Mouse (Mus musculus) stomach, postnatal 0 days (tissue): Measurements from ENCODE around the gene Haao. TPM values are rescaled to one million over a fixed set of nuclear protein-coding genes. Genes with fewer than 3 reads are reported as not detected.

ENCODE experiments used
- ATAC-seq: fragments of 200-750 bp; cut with Nextera tagmentation; 2 replicates; pipeline ENCODE4 v1.8.0; 2017; ENCODE audit not compliant: low FRiP score, low TSS enrichment
- DNase-seq: peaks from one replicate; pipeline ENCODE4 v3.0.0-alpha.2; 2016; ENCODE audit warnings: low spot score
- H3K27ac ChIP-seq: fragments of 300-500 bp; sonication (generic); replicated peaks from 2 replicates; pipeline ENCODE4 v1.5.1; 2014; ENCODE audit warnings: mild to moderate bottlenecking, control low read depth
- H3K27me3 ChIP-seq: fragments of 300-500 bp; sonication (generic); 2 replicates; pipeline ENCODE4 v1.6.1; 2014; ENCODE audit warnings: low read length; ENCODE audit not compliant: control insufficient read depth, insufficient read depth
- H3K36me3 ChIP-seq: fragments of 300-500 bp; sonication (generic); 2 replicates; pipeline ENCODE4 v1.6.1; 2014; ENCODE audit warnings: low read length, mixed read lengths; ENCODE audit not compliant: control insufficient read depth, insufficient read depth
- H3K4me1 ChIP-seq: fragments of 300-500 bp; sonication (generic); replicated peaks from 2 replicates; pipeline ENCODE4 v1.6.1; 2014; ENCODE audit warnings: antibody characterized with exemption; ENCODE audit not compliant: control insufficient read depth, insufficient read depth
- H3K4me2 ChIP-seq: fragments of 300-500 bp; sonication (generic); replicated peaks from 2 replicates; pipeline ENCODE4 v1.6.1; 2014; ENCODE audit warnings: low read depth, mild to moderate bottlenecking, control low read depth, moderate library complexity
- H3K4me3 ChIP-seq: fragments of 300-500 bp; sonication (generic); 2 replicates; pipeline ENCODE4 v1.5.1; 2014; ENCODE audit warnings: low read depth, low read length, control low read depth
- H3K9ac ChIP-seq: fragments of 300-500 bp; sonication (generic); 2 replicates; pipeline ENCODE4 v1.6.1; 2014; ENCODE audit warnings: mild to moderate bottlenecking, low read length, control low read depth, mixed read lengths
- H3K9me3 ChIP-seq: fragments of 300-500 bp; sonication (generic); 2 replicates; pipeline ENCODE4 v1.6.1; 2016; ENCODE audit warnings: low read length; ENCODE audit not compliant: control insufficient read depth
- CTCF ChIP-seq: IDR thresholded peaks from 2 replicates; pipeline ENCODE4 v1.5.1; 2016; ENCODE audit warnings: antibody characterized with exemption, low read depth, mild to moderate bottlenecking, moderate library complexity
- EP300 ChIP-seq: optimal IDR thresholded peaks from 2 replicates; pipeline ENCODE3; 2016; ENCODE audit warnings: antibody characterized with exemption
- WGBS: fragments of 180-500 bp; shearing (Covaris S2); extraction: QIAGEN DNeasy Blood & Tissue Kit; methylation state at CpG from one replicate; pipeline ENCODE4 v1.1.7; 2014; 5-methylcytosine and 5-hydroxymethylcytosine counted together
- polyA plus RNA-seq: library from polyadenylated mRNA; unstranded; fragments of >200 nt; fragmentation: Nextera tagmentation; extraction: Ambion mirVana; gene quantifications from 2 replicates; pipeline ENCODE4 v1.2.1, GENCODE M21; 2015

Gene Haao
- polyA plus RNA-seq, 1 experiment from 2014 or later, result 0.13 TPM

- Histone ChIP-seq H3K4me2 (no peak overlapping the region), H3K36me3 (peaks cover 8% of the 10 kb centered on the region; the same call in 1 of the 2 replicates), H3K4me3 (no peak overlapping the region), H3K27ac (no peak overlapping the region), H3K9ac (no peak overlapping the region), H3K27me3 (no peaks in the 10 kb centered on the region), H3K9me3 (no peaks in the 10 kb centered on the region), H3K4me1 (no peaks in the 10 kb centered on the region)
- 93% methylated on average over 5 of the region's 5 CpGs for WGBS
- no peak for ATAC-seq
- no peak for DNase-seq
- TF ChIP-seq CTCF (no peak), EP300 (no peak)
Measured at GRCm38 (mm10) chr17:83790158-83790557, 57.6 kb downstream of the Haao start.

DNA sequence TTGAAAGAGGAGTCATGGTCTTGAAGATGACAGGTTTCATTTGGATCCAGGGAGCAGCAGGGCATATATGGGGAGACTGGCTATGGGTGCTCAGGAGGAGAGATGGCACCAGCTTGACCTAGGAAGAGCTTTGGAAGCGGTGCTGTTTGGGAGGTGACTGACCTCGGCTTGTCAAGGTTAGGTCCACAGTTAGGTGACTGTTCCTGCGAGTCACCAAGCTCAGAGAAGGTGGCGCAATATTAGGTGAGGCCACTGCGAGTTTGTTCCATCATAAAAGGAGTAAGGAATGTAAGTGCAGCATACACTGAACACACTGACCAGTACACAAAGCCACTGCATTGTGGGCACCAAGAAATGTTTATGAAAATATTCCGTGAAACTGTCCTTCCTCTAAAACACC, 61.3 kb downstream of the Haao start:
- no peaks in the 10 kb centered on the region for H3K9me3 ChIP-seq
- no peak for TF ChIP-seq CTCF
- no peaks in the 10 kb centered on the region for H3K4me1 ChIP-seq
- H3K4me2 ChIP-seq, result no peak overlapping the region
- no peak overlapping the region for H3K9ac ChIP-seq
- no peak for ATAC-seq
- H3K4me3 ChIP-seq, result no peak overlapping the region
- 91% methylated on average over 6 of the region's 6 CpGs for WGBS
- H3K27me3 ChIP-seq, result no peaks in the 10 kb centered on the region
- 0 out of 2 replicates have a peak, but pooled peaks cover 3% of the 10 kb centered on the region for H3K36me3 ChIP-seq
- no peak for DNase-seq
- no peak overlapping the region for H3K27ac ChIP-seq

- no peak for ATAC-seq
Measured at GRCm38 (mm10) chr17:83782740-83783139, 65.0 kb downstream of the Haao start.

More at GRCm38 (mm10) chr17:83782740-83783139, 65.0 kb downstream of the Haao start:
- Histone ChIP-seq H3K4me3 (no peak overlapping the region), H3K4me2 (no peak overlapping the region), H3K27me3 (no peaks in the 10 kb centered on the region), H3K9ac (no peak overlapping the region), H3K36me3 (0 out of 2 replicates have a peak, but pooled peaks cover 3% of the 10 kb centered on the region), H3K27ac (no peak overlapping the region), H3K9me3 (no peaks in the 10 kb centered on the region), H3K4me1 (no peaks in the 10 kb centered on the region)
- DNase-seq, result no peak
- TF ChIP-seq CTCF (no peak), EP300 (no peak)
- 60% methylated on average over 5 of the region's 5 CpGs for WGBS

Other genes starting within 250 kb of the Haao start
- gene Kcng3, start 216.1 kb downstream of the Haao start, polyA plus RNA-seq, result 0.02 TPM in 1 of 2 replicates, not detected in the other
- 44.2 and 47.6 TPM in 2 replicates for gene Mta3, start 141.8 kb downstream of the Haao start, polyA plus RNA-seq